Mouse (Mus musculus): ENCODE data around the gene Otulin.

Gene Otulin

DNA sequence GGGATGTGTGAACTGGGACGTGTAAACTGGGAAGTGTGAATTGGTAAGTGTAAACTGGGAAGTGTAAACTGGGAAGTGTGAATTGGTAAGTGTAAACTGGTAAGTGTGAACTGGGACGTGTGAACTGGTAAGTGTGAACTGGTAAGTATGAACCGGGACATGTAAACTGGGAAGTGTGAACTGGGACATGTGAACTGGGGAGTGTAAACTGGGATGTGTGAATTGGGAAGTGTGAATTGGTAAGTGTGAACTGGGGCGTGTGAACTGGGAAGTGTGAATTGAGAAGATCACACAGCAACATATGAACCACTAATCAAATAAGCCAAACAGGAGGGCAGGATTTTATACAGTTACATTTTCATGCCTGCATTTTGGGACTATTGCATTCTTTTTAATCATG is 27.9 kb upstream of the Otulin start:
- no peak for DNase-seq (ENCODE audit: extremely low read depth, low read depth, low spot score)

DNA sequence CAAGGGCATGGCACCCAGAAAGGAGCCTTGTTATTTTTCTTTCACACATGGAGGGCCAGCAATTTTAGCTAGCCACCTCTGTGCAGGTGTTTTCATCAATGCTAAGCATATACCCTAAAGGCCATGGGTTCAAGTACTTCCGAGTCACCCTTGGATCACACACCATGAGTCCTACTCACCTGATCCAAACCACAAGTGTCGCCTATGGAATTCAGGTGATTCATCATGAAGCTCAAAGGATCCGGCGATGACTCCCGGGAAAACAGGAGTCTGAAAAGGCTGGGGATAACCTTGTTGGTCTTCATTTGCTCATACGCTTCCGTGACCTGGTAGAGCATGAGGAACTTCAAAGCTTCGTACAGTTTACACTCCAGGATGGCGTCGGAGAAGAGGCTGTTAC is 27.4 kb upstream of the Otulin start:
- no peak for DNase-seq (ENCODE audit: extremely low read depth, low read depth, low spot score)

DNA sequence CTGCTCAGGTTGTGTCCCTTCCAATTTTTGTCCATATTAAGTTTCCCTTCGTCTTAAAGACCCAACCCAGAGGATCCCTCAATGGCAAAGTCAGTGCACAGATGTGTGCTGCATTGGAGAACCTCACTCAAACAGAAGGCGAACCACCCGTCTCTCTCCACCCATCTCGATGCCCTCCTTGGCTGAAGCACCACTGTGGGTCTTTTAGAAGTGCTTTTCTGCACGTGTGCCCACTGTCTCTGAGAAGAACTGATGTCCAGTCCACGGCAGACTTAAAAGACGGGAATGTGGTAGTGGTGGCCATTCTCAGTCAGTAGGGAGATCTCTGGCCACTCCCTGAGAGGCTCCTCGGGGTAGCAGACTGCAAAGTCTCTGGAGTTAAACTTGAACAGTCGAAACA is 26.1 kb upstream of the Otulin start:
- DNase-seq (ENCODE audit: extremely low read depth, low read depth, low spot score), result no peak

DNA sequence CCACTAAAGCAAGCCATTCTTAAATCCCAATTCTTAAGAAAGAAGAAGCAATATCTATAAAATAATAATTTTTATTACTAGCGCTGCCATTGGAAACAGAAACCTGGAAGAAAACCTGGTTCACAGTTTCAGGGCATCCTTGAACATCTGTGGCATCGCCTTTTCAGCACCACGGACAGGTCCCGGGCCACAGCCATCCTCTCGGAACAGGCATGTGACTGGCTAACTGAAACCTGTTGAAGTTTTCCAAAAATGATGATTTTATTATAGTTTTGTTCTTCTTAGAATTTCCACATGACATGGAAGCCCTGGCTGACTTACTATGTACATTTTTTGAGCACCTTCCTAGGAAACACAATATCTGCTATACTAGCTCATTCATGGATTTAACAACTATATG is 24.5 kb upstream of the Otulin start:
- no peak for DNase-seq (ENCODE audit: extremely low read depth, low read depth, low spot score)

DNA sequence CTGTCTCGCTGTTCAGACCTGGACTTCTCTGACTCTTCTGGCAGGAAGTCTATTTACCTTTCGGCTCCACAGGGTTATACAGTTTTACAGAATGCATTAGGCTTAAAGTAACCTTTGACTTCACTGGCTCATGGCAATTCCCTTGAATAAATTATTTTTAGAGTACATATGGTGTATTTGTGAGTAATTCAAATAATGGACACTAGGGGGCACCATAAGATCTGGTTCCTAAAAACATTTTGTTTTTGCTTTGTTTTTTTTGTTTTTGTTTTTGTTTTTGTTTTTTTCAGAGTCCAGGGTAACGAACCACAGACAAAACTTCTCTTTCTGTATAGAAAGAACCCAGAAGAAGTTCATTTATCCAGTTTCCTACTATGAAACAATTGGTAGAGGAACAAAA is 17.2 kb upstream of the Otulin start:
- DNase-seq (ENCODE audit: extremely low read depth, low read depth, low spot score), result no peak

DNA sequence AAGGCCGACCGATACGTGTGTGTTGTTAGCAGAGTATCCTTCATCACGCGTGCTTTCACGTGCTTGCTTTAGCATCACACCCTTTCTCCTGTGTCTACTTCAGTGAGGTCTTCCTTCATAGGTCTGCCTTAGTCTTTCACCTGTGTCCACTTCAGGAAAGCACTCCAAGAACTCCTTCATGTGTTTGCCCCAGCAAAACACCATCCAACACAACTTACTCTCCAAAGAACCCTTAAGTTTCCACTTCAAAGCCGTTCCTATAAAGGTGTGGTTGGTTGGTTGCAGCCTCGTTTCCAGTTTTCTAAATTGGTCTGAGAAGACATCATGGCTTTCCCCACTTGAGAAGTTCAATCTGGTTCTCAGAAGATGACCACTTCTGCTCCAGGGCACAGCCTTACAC is 16.2 kb upstream of the Otulin start:
- DNase-seq (ENCODE audit: extremely low read depth, low read depth, low spot score), result no peak

DNA sequence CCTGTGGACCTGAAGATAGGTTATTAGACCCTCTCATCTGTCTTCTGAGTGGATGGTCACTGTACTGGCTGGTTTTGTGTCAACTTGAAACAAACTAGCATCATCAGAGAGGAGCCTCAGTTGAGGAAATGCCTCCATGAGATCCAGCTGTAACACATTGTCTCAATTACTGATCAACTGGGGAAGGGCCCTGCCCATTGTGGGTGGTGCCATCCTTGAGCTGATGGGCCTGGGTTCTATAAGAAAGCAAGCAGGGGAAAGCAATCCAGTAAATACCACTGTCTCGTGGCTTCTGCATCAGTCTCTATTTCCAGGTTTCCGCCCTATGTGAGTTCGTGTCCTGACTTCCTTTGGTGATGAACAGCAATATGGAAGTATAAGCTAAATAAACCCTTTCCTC is 14.8 kb upstream of the Otulin start:
- no peak for DNase-seq (ENCODE audit: extremely low read depth, low read depth, low spot score)

DNA sequence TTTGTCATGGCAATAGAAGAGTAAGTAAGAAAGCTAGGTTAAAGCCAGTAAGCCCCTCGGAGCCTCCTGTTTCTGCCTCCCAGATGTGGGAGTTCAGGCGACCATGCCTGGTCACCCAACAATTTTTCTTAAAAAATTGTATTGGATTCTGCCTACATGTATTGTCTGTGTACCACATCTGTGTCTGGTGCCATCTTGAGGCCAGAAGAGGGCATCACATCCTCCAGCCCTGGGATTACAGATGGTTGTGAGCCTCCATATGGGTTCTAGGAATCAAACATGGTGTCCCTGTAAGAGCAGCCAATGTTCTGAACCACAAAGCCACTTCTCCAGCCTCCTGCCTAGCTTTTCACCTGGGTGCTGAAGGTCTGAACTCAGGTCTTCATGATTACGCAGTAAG is 12.4 kb upstream of the Otulin start:
- no peak for DNase-seq (ENCODE audit: extremely low read depth, low read depth, low spot score)

DNA sequence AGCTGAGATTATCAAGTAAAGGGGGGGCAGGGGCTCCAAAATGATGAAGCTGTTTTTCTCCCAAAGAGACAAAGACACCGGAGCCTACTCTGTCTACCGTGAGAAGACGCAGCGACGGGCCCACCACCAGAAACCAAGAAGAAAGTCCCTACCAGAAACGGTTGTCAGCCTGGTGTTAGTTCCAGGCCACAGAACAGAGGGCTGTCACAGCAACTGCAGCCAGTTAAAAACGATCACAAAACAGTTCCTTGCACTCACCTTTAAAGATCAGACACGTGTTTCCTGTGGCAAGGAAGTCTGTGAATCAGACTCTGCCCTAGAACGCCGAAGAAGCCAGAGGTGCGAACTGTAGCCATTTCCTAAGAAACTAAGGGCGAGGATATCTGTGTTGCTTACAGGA is 10.7 kb upstream of the Otulin start:
- DNase-seq (ENCODE audit: extremely low read depth, low read depth, low spot score), result no peak

DNA sequence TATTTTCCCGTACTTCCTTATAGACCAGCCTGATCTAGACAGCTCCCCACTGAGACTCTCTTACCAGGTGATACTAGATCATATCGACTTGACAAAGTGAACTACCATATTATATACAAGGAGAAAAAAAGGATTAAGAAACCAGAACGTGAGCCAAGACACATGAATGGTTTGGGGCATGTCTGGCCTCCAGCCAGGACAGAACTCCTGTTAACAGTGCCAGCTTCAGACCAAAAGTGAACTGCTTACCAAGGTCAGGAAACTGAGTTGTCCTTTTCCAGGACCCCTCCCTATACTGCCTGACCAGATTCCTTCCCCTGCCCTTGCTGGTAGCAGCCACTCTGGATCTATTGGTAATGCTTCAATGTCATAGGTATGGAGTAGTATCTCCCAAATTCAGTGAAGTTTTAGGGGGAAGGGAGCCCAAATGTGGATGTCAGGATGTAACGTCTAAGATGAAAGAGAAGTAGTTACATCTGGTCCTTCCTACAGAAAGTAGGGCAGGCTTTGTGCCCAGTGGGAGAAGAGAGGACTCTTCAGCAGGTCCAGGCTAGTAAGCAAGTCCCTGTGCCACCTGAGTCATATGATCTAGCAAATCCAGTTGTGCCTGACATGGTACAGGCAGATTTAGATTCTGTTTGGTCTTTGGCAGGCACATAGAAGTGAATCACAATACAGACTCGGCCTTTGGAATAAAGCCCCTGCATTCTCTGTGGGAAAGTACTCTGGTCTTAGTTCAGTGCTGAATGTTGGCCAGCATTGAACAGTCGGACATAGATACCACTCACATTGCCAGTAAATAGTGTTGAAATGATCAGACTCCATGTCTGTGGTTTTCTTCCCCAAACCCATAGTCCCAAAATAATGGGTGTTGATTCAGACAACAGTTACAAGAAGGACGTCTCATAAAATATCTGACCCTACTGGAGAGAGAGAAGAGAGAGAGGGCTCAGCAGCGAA is 3.7 kb upstream of the Otulin start:
- DNase-seq (ENCODE audit: extremely low read depth, low read depth, low spot score), result peak; percentile 96

DNA sequence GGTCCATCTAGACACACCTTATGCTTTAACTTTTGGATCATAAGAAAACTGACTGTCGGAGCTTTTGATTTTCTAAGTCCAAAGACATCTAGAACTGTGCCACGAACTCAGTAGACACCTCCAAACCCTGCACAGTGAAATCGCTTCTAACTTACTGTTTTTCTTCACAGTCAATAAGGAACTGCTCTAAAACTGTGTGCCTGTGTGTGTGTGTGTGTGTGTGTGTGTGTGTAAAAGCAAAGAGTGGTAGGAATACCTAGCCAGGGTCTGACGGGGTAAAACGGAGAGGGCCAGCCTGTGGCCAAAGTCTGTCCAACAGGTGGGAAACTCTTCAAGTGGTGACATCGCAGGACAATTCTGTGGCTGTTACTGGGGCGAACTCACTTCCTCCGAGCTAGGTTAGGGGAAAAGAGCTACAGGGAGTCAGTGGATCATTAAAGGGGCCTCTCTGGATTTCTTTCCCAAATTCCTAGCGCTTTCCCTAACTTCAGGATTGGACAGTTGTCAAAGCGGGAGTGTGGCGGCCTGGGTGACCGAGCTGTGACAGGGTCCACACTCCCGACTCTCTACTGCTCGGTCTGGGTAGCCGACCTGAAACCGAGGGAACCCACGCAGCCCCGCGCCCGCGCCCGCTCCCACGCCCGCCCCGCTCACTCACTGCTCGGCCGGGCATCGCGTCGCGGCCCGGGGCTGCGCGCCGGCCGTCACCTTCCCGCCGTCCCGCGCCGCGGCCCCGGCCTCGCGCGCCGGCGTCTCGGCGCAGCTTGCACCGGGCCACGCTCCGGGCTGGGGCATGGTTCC is 493 bp downstream of the Otulin start:
- DNase-seq (ENCODE audit: extremely low read depth, low read depth, low spot score), result no peak

DNA sequence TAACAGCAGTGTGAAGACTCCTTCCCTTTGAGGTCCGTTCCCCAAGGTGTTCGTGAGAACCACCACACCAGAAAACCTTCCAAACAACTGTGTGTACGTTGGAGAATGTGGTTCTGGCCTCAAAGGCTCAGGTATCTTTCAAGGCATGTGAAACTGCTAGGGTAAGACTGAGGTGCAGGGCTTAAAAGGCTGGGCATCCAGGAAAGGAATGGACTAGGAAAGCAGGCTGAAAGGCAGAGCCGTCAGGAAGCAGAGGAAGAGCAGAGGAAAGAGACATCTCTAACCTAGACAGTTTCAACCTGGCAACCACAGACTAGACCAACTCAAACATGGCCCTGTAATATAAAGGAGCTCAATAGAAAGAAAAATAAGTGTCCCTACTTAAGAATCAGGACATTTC is 1.4 kb downstream of the Otulin start:
- no peak for DNase-seq (ENCODE audit: extremely low read depth, low read depth, low spot score)

DNA sequence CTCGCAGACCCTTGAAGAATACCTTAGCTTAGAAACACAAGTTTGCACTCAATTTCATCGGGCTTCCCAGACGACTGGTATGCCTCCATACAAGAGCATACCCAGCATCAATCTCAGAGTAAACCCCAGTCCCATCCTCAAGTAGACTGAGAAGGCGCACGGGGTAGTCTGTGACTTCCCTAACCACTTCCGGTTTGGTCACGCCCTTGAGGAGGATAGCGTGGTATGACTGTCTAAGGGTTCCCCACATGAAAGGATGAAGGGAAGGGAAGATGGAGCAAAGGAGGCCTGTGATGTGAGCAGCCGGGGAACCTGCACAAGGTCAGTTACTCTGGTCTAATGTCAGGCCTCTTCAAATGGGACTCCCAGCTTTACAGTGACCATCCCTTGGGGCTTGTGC is 2.7 kb downstream of the Otulin start:
- DNase-seq (ENCODE audit: extremely low read depth, low read depth, low spot score), result no peak

DNA sequence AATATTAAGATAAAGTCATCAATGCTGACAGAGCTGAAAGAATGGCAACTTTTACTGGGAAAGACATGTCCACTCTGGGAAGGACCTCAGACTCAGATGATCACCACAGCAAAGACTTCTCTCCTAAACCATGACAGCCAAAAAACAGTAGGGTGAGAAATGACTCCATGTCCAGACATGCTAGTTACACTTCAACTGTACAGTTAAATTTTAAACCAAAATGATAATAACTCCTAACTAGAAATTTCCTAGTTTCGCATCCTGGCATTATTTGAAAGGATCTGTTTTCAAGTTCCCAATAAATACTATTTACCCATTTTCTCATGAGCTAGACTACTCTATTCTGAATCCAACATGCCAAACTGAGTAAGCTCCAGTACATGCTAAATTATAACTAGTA is 4.2 kb downstream of the Otulin start:
- DNase-seq (ENCODE audit: extremely low read depth, low read depth, low spot score), result no peak

DNA sequence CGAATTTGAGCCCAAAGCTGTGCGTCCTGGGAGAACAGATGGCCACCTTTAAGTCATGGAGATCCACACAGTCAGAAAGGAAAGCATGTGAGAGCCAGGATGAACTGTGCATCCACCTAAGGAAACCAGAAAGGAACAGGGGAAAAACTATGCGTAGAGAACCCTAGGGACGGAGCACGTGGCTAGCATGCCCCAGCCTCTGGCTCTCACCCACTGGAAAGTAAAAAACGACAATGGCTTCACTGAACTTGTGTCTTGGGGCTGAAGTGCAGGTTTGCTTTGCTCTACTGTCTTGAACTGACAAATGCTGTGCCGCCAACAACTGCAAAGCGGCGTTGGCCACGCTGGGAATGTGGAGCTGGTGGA is 4.6 kb downstream of the Otulin start:
- no peak for DNase-seq (ENCODE audit: extremely low read depth, low read depth, low spot score)

DNA sequence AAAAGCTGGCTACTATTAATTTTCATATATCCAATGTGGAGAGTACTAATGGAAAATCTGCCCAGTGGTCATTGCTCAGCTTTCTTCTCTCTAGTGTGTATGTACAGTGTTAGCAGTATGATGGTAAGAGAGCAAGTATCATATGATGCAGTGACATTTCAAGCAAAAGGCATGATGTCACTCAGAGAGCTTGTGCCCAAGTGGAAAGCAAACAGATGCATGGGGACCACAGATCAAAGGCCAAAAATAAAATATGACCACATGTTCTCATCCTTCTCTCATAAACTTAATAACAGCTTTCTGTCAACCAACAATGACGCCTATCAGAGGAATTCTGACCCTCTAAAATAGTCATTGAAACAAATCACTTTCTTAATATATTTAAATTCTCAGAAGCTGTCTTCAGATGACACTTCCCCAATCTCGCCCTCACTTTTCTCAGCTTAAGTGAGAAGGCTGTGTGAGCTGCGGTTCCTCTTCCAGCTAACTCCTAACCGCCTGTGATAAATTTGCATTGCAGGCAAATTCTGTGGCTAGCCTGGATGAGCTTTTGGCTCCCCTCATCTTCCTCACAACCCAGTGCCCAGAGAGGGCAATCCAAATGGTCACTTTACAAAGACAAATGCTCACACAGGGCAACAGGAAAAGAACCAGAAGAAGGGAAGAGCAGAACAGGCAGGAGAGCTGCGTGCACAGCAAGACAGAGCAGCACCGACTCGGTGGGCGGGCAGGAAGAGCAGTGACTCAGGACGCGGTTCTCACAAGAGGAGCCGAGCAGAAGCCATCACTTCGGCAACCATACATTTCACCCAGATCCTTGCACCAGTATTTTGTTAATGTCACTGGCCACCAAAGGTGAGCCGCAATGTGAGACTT is 5.2 kb downstream of the Otulin start:
- DNase-seq (ENCODE audit: extremely low read depth, low read depth, low spot score), result no peak

DNA sequence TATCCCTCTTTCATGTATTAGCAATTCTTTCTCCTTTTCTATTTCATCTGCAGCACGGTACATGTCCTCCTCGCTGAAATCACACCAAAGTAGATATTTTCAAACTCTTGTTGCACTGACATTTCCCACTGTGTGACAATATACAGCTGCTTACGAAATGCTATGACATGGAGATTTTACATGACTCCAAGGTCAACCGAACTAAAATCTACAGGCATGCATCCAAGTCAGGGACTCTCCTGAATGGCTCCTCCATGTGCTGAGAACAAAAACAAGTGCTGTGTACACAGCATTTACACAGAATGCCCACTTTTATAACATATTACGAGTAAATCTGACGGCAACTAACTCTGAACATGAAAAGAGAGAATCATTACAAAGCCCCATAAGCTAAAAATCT is 7.2 kb downstream of the Otulin start:
- DNase-seq (ENCODE audit: extremely low read depth, low read depth, low spot score), result no peak

DNA sequence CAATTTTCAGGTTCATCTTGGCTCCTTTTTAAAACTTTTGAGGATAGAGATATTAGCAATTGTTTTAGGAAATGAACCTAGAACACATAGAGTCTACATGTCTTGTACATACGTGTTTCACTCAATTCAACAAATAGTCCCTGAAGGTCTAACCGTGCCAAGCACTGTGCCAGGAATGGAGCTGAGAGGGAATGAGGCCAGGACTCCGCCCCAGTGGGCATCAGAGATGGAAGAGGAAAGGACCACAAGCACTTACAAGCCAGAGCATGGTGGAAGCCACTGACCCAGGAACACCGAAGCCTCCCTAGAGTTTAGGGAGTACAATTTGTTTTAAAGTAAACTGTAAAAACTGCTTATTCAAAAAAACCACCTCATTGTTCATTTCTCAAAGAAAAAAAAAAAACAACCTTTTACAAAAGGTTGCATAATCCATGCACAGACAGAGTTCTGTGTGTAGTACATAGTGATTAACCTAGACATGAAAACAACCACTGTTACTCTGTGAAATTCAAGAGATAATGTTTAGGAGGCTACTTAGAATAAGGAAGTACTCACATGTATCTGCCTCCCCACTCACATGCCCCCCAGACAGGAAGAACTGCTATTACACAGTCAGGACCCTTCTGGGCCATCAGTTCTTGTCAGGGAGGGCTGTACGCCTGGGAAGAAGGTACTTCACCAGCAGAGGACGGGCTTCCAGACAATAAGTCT is 9.9 kb downstream of the Otulin start:
- no peak for DNase-seq (ENCODE audit: extremely low read depth, low read depth, low spot score)

DNA sequence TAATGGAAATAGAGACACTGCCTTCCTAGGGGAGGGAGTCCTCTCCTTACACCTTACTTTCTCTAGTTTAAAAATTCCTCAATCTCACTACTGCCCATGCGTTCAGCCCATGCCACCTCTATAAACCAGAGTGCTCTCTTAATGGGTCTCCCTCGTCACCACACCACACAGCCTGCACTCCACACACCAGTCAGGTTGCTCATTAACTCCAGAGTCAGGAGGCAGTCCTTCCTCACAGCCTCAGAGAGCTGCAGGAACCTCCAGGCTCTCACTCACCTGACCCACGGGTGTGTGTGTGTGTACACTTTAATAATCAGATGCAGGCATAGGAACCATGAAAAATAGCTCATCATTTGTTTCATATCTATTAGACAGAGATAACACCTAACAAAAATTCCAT is 10.8 kb downstream of the Otulin start:
- DNase-seq (ENCODE audit: extremely low read depth, low read depth, low spot score), result no peak

DNA sequence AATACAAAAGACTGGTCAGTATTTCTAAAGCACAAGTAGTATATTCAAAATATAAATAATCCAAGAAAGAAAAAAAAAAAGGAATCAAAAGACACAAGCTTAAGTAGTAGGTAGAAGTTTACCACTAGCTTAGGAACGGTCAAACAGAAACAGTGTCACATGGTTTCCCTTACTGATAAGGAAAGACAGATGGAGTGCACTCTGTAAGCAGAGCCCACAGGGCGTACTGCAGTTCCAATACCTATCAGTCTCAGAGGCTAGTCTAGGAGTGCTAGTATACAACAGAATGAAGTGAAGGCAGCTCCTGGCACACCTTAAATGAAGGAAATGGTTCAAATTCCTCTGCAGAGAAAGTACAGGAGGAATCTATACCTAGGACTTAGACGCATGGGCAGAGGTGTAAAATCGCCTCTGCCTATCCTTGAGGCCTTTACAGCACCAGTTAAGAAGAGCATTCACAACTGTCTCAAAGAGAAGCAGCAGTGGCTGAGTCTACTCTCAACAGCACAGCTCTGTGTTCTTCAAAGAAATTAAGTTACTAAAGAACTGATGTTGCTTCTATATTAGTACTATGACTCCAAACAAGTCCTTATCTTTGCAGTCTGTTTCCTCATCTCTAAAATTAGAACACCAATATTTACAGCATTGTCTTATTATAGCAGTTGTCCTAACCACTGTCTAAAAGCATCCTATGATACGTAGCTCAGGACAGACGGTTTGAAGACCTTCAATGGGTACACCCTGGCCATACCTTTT is 11.5 kb downstream of the Otulin start:
- DNase-seq (ENCODE audit: extremely low read depth, low read depth, low spot score), result no peak
